Mouse (Mus musculus) layer of hippocampus, adult 18-20 months (tissue): Measurements from ENCODE around the gene Cx3cr1. TPM values are rescaled to one million over a fixed set of nuclear protein-coding genes. Genes with fewer than 3 reads are reported as not detected.

Experiments
- DNase-seq, 2 experiments: peaks; one replicate each; pipeline ENCODE4 v3.0.0; 2022; ENCODE audit warnings: low spot score in 2 of 2
- total RNA-seq, 2 experiments: library from RNA; stranded (reverse); gene quantifications; 2 replicates each; pipeline ENCODE4 v1.2.3; 2021

Gene Cx3cr1
- total RNA-seq, 2 experiments from 2014 or later = 26.5 to 31.6 TPM

- DNase-seq = no peak
Measured at GRCm38 (mm10) chr9:119999636-120000035, 70.0 kb downstream of the Cx3cr1 start.

GRCm38 (mm10) chr9:119998776-119999175 lies 70.9 kb downstream of the Cx3cr1 start:
- no peak for DNase-seq

GRCm38 (mm10) chr9:119996080-119996479 lies 73.6 kb downstream of the Cx3cr1 start:
- DNase-seq = no peak

- DNase-seq = no peak
Measured at GRCm38 (mm10) chr9:119994207-119994606, 75.5 kb downstream of the Cx3cr1 start.

GRCm38 (mm10) chr9:119993092-119993844 lies 76.4 kb downstream of the Cx3cr1 start:
- no peak for DNase-seq

GRCm38 (mm10) chr9:119991310-119991709 lies 78.4 kb downstream of the Cx3cr1 start:
- DNase-seq = no peak

- DNase-seq = no peak
Measured at GRCm38 (mm10) chr9:119988304-119988703, 81.4 kb downstream of the Cx3cr1 start.

- DNase-seq = no peak
Measured at GRCm38 (mm10) chr9:119985881-119986574, 83.7 kb downstream of the Cx3cr1 start.

- DNase-seq = no peak
Measured at GRCm38 (mm10) chr9:119984536-119985011, 85.1 kb downstream of the Cx3cr1 start, which contains the start of gene Csrnp1. Gene Csrnp1 (minus strand): TSS chr9:119984658.

- DNase-seq = peak; percentile 83 to 89
Measured at GRCm38 (mm10) chr9:119983585-119984535, 85.8 kb downstream of the Cx3cr1 start.

- DNase-seq = no peak
Measured at GRCm38 (mm10) chr9:119982956-119983551, 86.6 kb downstream of the Cx3cr1 start.

GRCm38 (mm10) chr9:119982241-119982811 lies 87.4 kb downstream of the Cx3cr1 start:
- DNase-seq = no peak

- no peak for DNase-seq
Measured at GRCm38 (mm10) chr9:119981183-119982179, 88.2 kb downstream of the Cx3cr1 start.

- DNase-seq = no peak
Measured at GRCm38 (mm10) chr9:119980770-119981182, 88.9 kb downstream of the Cx3cr1 start.

GRCm38 (mm10) chr9:119979749-119980148 lies 89.9 kb downstream of the Cx3cr1 start:
- DNase-seq = no peak

- DNase-seq = peak; percentile 60 to 80
Measured at GRCm38 (mm10) chr9:119978811-119979441, 90.8 kb downstream of the Cx3cr1 start.

- no peak for DNase-seq
Measured at GRCm38 (mm10) chr9:119978151-119978810, 91.4 kb downstream of the Cx3cr1 start.

GRCm38 (mm10) chr9:119977557-119978060 lies 92.1 kb downstream of the Cx3cr1 start:
- peak in 1 of 2 experiments; percentile 68 for DNase-seq
